Mouse (Mus musculus) midbrain, postnatal 0 days (tissue): Measurements from ENCODE around the gene Mphosph9. TPM values are rescaled to one million over a fixed set of nuclear protein-coding genes. Genes with fewer than 3 reads are reported as not detected.
"Not testable (repeated sequence)": the region's sequence is repeated elsewhere in the genome, so short reads cannot be mapped to it uniquely, and the experiment has no call there.

Source experiments
- ATAC-seq: fragments of 200-750 bp; cut with Nextera tagmentation; 2 replicates; pipeline ENCODE4 v1.8.0; 2017; ENCODE audit warnings: moderate number of reproducible peaks, mild to moderate bottlenecking, moderate TSS enrichment, moderate library complexity; ENCODE audit not compliant: low FRiP score
- DNase-seq: peaks from one replicate; pipeline ENCODE4 v3.0.0-alpha.2; 2015; ENCODE audit warnings: low spot score
- H3K27ac ChIP-seq: fragments of 300-500 bp; sonication (generic); 2 replicates; pipeline ENCODE4 v1.5.1; 2014; ENCODE audit warnings: low read depth, mild to moderate bottlenecking, low read length, mixed read lengths
- H3K27me3 ChIP-seq: fragments of 300-500 bp; sonication (generic); 2 replicates; pipeline ENCODE4 v1.6.1; 2014; ENCODE audit warnings: low read length, control low read depth, mixed read lengths; ENCODE audit not compliant: insufficient read depth
- H3K36me3 ChIP-seq: fragments of 300-500 bp; sonication (generic); 2 replicates; pipeline ENCODE4 v1.6.1; 2014; ENCODE audit warnings: low read length, control low read depth, mixed read lengths; ENCODE audit not compliant: insufficient read depth
- H3K4me1 ChIP-seq: fragments of 300-500 bp; sonication (generic); 2 replicates; pipeline ENCODE4 v1.6.1; 2014; ENCODE audit warnings: mild to moderate bottlenecking, control low read depth, antibody characterized with exemption, low read length, mixed read lengths; ENCODE audit not compliant: insufficient read depth
- H3K4me2 ChIP-seq: fragments of 300-500 bp; sonication (generic); 2 replicates; pipeline ENCODE4 v1.6.1; 2014; ENCODE audit warnings: low read depth, mild to moderate bottlenecking, low read length, mixed read lengths; ENCODE audit not compliant: poor library complexity, severe bottlenecking
- H3K4me3 ChIP-seq: fragments of 300-500 bp; sonication (generic); 2 replicates; pipeline ENCODE4 v1.5.1; 2014; ENCODE audit warnings: low read depth, mild to moderate bottlenecking, low read length, moderate library complexity
- H3K9ac ChIP-seq: fragments of 300-500 bp; sonication (generic); replicated peaks from 2 replicates; pipeline ENCODE4 v1.6.1; 2014; ENCODE audit warnings: mild to moderate bottlenecking, low read length, moderate library complexity, mixed read lengths; ENCODE audit not compliant: poor library complexity, severe bottlenecking
- H3K9me3 ChIP-seq: fragments of 300-500 bp; sonication (generic); 2 replicates; pipeline ENCODE4 v1.6.1; 2016; ENCODE audit warnings: low read length, control low read depth
- CTCF ChIP-seq: IDR thresholded peaks from 2 replicates; pipeline ENCODE4 v1.5.1; 2016; ENCODE audit warnings: antibody characterized with exemption, mild to moderate bottlenecking
- WGBS: fragments of 180-500 bp; shearing (Covaris S2); extraction: QIAGEN DNeasy Blood & Tissue Kit; methylation state at CpG from one replicate; pipeline ENCODE4 v1.1.7; 2014; 5-methylcytosine and 5-hydroxymethylcytosine counted together
- polyA plus RNA-seq: library from polyadenylated mRNA; unstranded; fragments of >200 nt; fragmentation: Nextera tagmentation; extraction: Ambion mirVana; gene quantifications from 2 replicates; pipeline ENCODE4 v1.2.1, GENCODE M21; 2015
- total RNA-seq: library from RNA; depleted of rRNA; stranded (reverse); fragments of >200 nt; gene quantifications from 2 replicates; pipeline ENCODE4 v1.2.3, GENCODE M21; 2014

The Mphosph9 gene
- total and polyA plus RNA-seq, 2 experiments from 2014 or later: 9.6 to 19.0 TPM

GRCm38 (mm10) chr5:124351111-124351560 lies 23.4 kb upstream of the Mphosph9 start:
- Histone ChIP-seq H3K9me3 (no peaks in the 10 kb centered on the region), H3K27me3 (no peaks in the 10 kb centered on the region), H3K4me3 (peak overlapping the region; percentile 86; the same call in 1 of the 2 replicates), H3K36me3 (peaks cover 17% of the 10 kb centered on the region; the same call in 1 of the 2 replicates), H3K4me2 (peak overlapping the region; percentile 89), H3K9ac (peak overlapping the region; percentile 79), H3K27ac (peak overlapping the region; percentile 94), H3K4me1 (peaks cover 11% of the 10 kb centered on the region)
- TF ChIP-seq CTCF: no peak
- ATAC-seq: peak; percentile 73
- DNase-seq: peak; percentile 96
- 11% methylated on average over 7 of the region's 7 CpGs for WGBS

GRCm38 (mm10) chr5:124350350-124350749 lies 22.6 kb upstream of the Mphosph9 start:
- Histone ChIP-seq H3K36me3 (peaks cover 17% of the 10 kb centered on the region; the same call in 1 of the 2 replicates), H3K4me3 (no peak overlapping the region), H3K9me3 (no peaks in the 10 kb centered on the region), H3K27me3 (no peaks in the 10 kb centered on the region), H3K9ac (no peak overlapping the region), H3K4me1 (peaks cover 11% of the 10 kb centered on the region), H3K27ac (peak overlapping the region; percentile 94), H3K4me2 (peak overlapping the region; percentile 89)
- DNase-seq (peak; percentile 26), ATAC-seq (no peak)
- no peak for TF ChIP-seq CTCF
- WGBS: 60% methylated on average over 2 of the region's 2 CpGs

GRCm38 (mm10) chr5:124349196-124349595 lies 21.4 kb upstream of the Mphosph9 start:
- DNase-seq: peak; percentile 57
- H3K4me2 ChIP-seq: peak overlapping the region; percentile 15; the same call in 1 of the 2 replicates
- H3K9ac ChIP-seq: no peak overlapping the region
- no peak for ATAC-seq
- peak overlapping the region; percentile 55; the same call in 1 of the 2 replicates for H3K27ac ChIP-seq
- H3K27me3 ChIP-seq: no peaks in the 10 kb centered on the region
- H3K4me1 ChIP-seq: peaks cover 11% of the 10 kb centered on the region
- peaks cover 22% of the 10 kb centered on the region; the same call in 1 of the 2 replicates for H3K36me3 ChIP-seq
- no peak overlapping the region for H3K4me3 ChIP-seq
- no peak for TF ChIP-seq CTCF
- WGBS: 84% methylated on average over 17 of the region's 17 CpGs
- H3K9me3 ChIP-seq: no peaks in the 10 kb centered on the region

- H3K4me1 ChIP-seq: no peaks in the 10 kb centered on the region
- ATAC-seq (no peak), DNase-seq (no peak)
- no peak overlapping the region for H3K4me2 ChIP-seq
- H3K9ac ChIP-seq: no peak overlapping the region
- no peak for TF ChIP-seq CTCF
- 78% methylated on average over 8 of the region's 8 CpGs for WGBS
- H3K27me3 ChIP-seq: no peaks in the 10 kb centered on the region
- H3K27ac ChIP-seq: no peak overlapping the region
- H3K4me3 ChIP-seq: no peak overlapping the region
- 0 out of 2 replicates have a peak, but pooled peaks cover 15% of the 10 kb centered on the region for H3K36me3 ChIP-seq
- H3K9me3 ChIP-seq: no peaks in the 10 kb centered on the region
Observed at GRCm38 (mm10) chr5:124342897-124343296, 15.1 kb upstream of the Mphosph9 start.

- not testable (repeated sequence) for H3K4me1 ChIP-seq, H3K9me3 ChIP-seq, ATAC-seq, H3K27me3 ChIP-seq, H3K27ac ChIP-seq, H3K9ac ChIP-seq, H3K4me3 ChIP-seq, H3K4me2 ChIP-seq, DNase-seq
- peak; percentile 26; the same call in 1 of the 2 replicates for TF ChIP-seq CTCF
- 70% methylated on average over 6 of the region's 6 CpGs for whole genome bisulfite sequencing
- H3K36me3 ChIP-seq: 0 out of 2 replicates have a peak, but pooled peaks cover 15% of the 10 kb centered on the region
Observed at GRCm38 (mm10) chr5:124341753-124342339, 14.1 kb upstream of the Mphosph9 start.

- no peak for DNase-seq
- no peak for ATAC-seq
- no peak for TF ChIP-seq CTCF
- Histone ChIP-seq H3K9ac (no peak overlapping the region), H3K36me3 (0 out of 2 replicates have a peak, but pooled peaks cover 8% of the 10 kb centered on the region), H3K4me3 (no peak overlapping the region), H3K27me3 (no peaks in the 10 kb centered on the region), H3K4me1 (no peaks in the 10 kb centered on the region), H3K4me2 (no peak overlapping the region), H3K9me3 (no peaks in the 10 kb centered on the region), H3K27ac (0 out of 2 replicates have a peak overlapping the region, but pooled peaks have one; percentile 38)
- WGBS: 90% methylated on average over 8 of the region's 8 CpGs
Observed at GRCm38 (mm10) chr5:124338791-124339190, 11.0 kb upstream of the Mphosph9 start.
